Mouse (Mus musculus) embryo, embryonic 10.5 days (tissue): ENCODE results near the gene Arid3a.
A peak's percentile ranks its signal among the peaks of the same experiment; 100 is the strongest.
"Not testable (repeated sequence)": the region's sequence is repeated elsewhere in the genome, so short reads cannot be mapped to it uniquely, and the experiment has no call there.

Experiments used
- DNase-seq: peaks from one replicate; pipeline ENCODE4 v3.0.0-alpha.2; 2015; ENCODE audit warnings: low spot score

Arid3a gene

GRCm38 (mm10) chr10:79926491-79927323 lies at the start of gene Arid3a:
TSS of gene Arid3a (plus strand) at chr10:79927043.
- peak; percentile 93 for DNase-seq

DNA sequence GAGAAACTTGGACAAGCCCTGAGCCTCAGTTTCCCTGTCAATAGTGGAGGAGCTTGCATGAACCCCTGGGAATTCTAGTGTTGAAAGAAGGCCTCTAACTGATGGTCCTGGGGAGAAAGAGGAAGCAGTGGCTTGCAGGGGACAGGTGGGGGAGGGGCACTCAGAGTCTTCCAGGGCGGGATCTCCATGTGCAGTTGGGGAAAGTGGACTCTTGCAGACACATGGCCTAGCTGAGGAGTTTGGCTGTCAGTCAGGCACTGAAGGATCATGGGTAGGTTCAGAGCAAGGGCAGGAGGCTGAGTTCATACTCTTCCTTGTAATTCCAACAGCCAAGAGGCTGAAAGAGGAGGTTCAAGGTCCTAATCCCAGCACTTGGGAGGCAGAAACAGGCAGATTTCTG lies 49.7 kb upstream of the Arid3a start:
- peak; percentile 36 for DNase-seq

DNA sequence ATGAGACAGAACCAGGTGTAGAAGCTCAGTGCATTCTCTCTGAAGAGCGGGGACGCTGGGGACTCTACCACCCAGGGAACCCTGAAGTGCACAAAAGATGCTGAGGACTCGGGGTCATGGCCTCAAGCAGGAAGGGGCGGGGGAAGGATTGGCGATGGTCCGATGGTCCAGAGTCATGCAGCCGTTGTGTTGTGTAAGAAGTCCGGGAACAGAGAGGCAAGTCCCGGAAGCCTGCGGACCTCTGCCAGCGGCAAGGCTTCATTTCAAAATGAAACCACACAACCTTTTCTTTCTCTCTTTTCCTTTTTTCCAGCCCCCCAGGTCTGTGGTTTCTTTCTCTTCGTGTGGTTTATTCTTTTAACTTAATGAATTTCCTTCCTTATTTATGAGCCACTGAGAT lies 49.1 kb upstream of the Arid3a start:
- no peak for DNase-seq

DNA sequence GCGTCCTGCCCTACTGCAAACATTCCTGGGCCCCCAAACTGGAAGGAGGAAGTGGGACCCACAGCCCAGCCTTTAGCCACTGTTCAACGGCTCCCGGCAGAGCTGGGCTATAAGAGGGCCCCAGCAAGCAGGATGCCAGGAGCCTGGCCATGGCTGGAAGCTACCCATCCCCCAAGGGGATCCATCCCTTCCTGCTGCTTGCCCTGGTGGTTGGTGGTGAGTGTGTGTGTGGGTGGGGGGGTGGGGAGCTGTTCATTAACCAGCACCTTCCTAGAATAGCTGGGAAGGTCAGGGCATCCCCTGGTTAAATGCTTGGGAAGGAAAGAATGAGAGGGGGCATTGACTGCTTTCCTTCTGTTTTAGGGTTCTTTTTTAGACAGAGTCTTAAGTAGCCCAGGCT lies 47.3 kb upstream of the Arid3a start:
- DNase-seq: no peak

GRCm38 (mm10) chr10:79880721-79881120 lies 46.1 kb upstream of the Arid3a start:
- no peak for DNase-seq

DNA sequence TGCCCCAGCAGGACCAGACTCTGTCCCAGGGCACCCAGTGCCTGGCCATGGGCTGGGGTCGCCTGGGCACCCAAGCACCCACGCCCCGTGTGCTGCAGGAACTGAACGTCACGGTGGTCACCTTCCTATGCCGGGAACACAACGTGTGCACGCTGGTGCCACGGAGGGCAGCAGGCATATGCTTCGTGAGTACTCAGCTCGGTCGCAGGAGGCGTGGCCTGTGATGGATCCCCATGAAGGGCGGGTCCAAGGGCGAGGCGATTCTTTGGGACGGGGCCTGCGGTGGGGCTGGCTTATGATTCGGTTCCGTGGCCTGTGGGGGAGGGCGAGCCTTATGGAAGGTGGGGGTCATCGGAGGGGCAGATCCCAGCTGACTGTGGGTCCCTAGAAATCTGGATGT lies 44.9 kb upstream of the Arid3a start:
- DNase-seq: peak; percentile 45

DNA sequence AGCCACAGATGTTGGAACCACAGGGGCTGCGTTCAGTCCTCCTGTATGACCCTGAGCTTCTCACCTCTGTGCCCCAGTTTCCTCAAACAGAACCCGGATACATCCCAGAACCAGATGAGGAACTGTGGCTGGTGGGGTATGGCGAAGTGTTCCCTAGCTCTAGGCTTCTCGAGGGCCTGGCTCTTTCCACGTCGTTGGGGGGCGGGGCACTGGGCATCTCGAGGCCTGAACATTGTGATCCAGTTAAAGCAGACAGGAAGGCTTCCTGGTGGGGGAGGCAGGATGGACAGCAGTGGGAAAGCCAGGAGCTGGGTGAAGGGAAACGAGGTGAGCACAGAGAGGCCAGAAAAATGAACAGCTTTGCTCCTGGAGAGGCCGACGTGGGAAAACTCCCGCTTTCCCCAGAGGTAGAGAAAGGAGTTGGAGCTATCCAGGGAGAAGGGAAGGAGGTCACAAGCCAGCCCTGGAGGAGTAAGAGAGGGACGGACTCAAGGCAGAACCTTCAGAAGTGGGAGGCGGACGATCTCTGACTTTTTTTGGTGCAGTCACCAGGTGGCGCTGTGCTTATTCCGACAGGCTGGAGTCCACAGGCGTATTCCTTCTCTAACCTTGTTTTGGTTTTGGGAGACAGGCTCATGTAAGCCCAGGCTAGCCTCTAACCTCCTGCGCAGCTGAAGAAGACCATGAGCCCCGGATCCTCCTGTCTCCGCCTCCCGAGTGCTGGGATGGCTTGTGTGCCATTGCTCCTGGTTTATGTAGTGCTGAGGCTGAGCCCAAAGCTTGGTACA lies 43.4 kb upstream of the Arid3a start:
- DNase-seq: peak; percentile 92

GRCm38 (mm10) chr10:79884446-79884845 lies 42.4 kb upstream of the Arid3a start:
- DNase-seq: no peak

GRCm38 (mm10) chr10:79884938-79885337 lies 41.9 kb upstream of the Arid3a start:
- not testable (repeated sequence) for DNase-seq

- no peak for DNase-seq
These were observed 40.8 kb upstream of the Arid3a start, which contains the start of gene Elane for GRCm38 (mm10) chr10:79886054-79886453. TSS of gene Elane (plus strand) at chr10:79886247.

GRCm38 (mm10) chr10:79886611-79887010 lies 40.2 kb upstream of the Arid3a start:
- DNase-seq: no peak

GRCm38 (mm10) chr10:79889386-79889785 lies 37.5 kb upstream of the Arid3a start:
- no peak for DNase-seq

- DNase-seq: no peak
These were observed 36.2 kb upstream of the Arid3a start, which contains the start of gene Cfd for GRCm38 (mm10) chr10:79890670-79891069. TSS of gene Cfd (plus strand) at chr10:79890853.

GRCm38 (mm10) chr10:79892451-79893118 lies 34.3 kb upstream of the Arid3a start:
- DNase-seq: peak; percentile 88

GRCm38 (mm10) chr10:79896306-79896705 lies 30.5 kb upstream of the Arid3a start:
- DNase-seq: no peak

DNA sequence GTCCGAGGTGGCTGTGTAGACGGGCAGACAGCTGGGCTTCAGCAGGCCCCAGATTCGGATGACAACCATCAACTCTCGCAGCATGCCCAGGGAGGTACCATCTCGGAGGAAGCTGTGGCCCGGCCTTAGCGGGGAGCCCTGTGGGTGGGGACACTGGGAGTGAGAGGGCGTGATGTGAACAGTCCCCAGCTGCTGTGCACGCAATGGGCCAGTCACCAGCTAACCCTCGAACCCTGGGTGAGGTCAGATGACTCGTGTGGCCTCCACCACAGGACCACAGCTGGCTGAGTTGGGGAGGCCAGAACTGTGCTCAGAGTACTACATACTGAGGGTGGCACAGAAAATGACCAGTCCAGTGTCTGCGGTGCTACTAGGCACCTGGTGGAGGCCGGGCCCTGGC lies 30.0 kb upstream of the Arid3a start:
- DNase-seq: no peak

- DNase-seq: peak; percentile 45
These were observed 29.3 kb upstream of the Arid3a start for GRCm38 (mm10) chr10:79897316-79898245.

GRCm38 (mm10) chr10:79900951-79901410 lies 25.9 kb upstream of the Arid3a start:
- no peak for DNase-seq

DNA sequence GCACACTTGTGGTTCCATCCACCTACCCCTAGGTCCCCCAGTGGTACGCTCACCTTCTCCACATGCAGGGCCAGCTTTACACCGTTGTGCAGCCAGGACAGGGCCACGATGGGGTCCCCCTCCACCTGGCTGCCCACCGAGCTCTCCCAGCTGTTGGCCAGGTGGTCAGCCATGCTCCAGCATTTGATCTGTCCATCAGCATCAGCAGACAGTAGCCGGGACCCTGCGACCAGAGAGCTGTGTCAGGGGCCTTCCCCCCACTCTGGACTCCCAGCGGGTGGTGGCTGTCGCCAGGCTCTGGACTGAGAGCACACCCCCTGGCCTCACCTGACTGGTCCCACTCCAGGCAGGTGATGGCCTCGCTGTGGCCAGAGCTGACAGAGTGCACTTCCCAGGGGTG lies 20.1 kb upstream of the Arid3a start:
- no peak for DNase-seq

DNA sequence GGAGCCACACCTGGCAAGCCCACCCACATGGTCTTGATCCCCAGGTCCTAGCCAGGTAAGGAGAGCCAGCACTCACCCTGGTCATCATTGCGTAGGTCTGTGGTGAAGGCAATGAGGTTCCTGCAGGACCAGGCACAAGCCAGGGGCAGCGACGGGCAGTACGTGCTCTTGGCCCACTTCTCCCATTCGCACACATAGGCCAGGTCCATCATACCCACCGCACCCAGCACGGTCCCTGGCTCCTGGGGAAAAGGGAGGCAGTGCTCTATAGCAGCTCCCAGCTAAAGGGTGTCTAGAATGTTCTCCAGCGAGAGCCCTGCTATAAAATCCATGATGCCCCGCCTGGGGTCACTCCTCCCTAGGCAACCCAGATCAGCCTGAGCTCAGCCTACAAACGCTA lies 19.4 kb upstream of the Arid3a start:
- DNase-seq: no peak
